Mouse (Mus musculus): ENCODE data around the gene 5530400C23Rik.
"Not testable (repeated sequence)": the region's sequence is repeated elsewhere in the genome, so short reads cannot be mapped to it uniquely, and the experiment has no call there.

5530400C23Rik gene

GRCm38 (mm10) chr6:133291916-133292315 lies at the start of gene 5530400C23Rik:
Gene 5530400C23Rik (plus strand): TSS chr6:133292216.
- DNase-seq (ENCODE audit: low read depth): not testable (repeated sequence)

DNA sequence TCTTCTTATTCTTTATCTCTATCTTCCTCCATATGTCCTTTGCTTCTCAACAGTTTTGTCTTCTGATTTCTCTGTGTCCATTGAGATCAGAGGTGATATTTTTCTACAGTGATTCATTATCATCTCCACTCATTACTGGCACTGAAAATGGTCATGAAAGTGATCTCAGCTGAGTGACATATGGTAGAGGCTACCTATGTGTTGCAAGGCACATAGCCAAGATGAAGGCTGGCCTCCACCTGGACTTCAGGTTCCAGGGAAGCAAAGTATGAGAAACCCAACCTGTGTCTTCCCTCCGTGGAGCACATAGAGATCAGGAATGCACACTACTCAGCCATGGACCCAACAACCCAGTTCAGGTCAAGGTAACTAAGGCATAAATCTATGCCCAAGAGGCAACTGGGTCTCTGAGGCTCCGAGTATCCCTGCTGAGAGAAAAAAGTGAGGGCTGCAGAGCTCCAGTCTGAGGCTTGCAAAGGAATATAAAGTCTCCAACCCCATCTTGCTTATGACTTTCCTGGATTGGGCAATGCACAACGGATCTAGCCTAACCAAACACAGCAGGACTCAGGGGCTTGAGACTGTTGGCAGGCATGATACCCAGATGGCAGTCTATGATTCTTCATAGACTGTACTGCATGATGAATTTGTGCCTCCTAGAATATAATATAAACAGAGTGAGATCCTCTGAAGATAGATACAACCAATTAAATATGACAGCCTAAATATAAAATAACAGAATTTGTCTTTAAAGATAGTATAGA lies 14.1 kb downstream of the 5530400C23Rik start:
- no peak for DNase-seq (ENCODE audit: low read depth)

- DNase-seq (ENCODE audit: low read depth): not testable (repeated sequence)
Observed at GRCm38 (mm10) chr6:133313896-133314295, 21.9 kb downstream of the 5530400C23Rik start.

DNA sequence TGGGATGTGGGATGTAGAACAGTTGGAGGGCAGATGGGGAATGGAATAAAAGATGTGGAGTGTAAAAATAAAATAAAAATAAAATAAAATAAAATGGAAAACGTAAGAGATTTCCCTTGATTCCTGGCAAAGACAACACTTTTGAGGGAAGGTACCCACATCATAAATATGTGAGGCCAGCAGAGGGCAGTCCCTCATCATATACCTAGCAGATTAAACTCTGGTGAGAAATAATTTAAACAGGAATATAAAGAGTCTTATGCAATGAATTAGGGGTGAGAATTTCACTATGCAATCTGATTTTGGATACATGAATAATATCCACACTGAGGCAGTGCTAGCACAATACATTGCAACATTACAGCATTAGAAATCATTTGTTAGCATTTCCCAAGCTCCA lies 46.5 kb downstream of the 5530400C23Rik start:
- DNase-seq (ENCODE audit: low read depth): no peak

- DNase-seq (ENCODE audit: low read depth): not testable (repeated sequence)
Observed at GRCm38 (mm10) chr6:133341731-133342130, 49.7 kb downstream of the 5530400C23Rik start.
